Mouse (Mus musculus): ENCODE data around the gene F2. TPM values are rescaled to one million over a fixed set of nuclear protein-coding genes. Genes with fewer than 3 reads are reported as not detected.

Gene F2
- polyA plus RNA-seq, 1 experiment from 2014 or later = 0.18 TPM

DNA sequence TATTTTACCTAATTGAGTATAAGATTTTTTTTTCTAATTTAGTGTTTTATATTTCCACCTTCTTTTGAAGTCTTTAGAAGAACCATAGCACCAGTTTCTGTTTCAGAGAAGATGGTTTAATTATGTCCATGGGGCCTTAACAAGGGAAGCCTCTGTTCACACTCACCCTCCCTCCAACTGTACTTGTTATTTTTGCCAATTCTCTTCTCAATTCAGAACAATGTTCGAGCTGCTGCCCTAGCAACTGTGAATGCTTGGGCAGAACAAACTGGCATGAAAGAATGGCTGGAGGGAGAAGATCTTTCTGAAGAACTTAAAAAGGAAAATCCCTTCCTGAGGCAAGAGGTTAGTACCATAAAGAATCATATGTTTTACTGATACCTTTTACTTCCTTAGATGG lies 55.3 kb downstream of the F2 start:
- Histone ChIP-seq H3K9me3 (ENCODE audit: control insufficient read depth, low read length) (no peaks in the 10 kb centered on the region), H3K9ac (ENCODE audit: low read length) (no peak overlapping the region), H3K27ac (ENCODE audit: low read depth) (no peak overlapping the region), H3K36me3 (ENCODE audit: control insufficient read depth, insufficient read depth, low read length) (peaks cover 86% of the 10 kb centered on the region), H3K4me1 (replicated peaks; ENCODE audit: control insufficient read depth, insufficient read depth, low read length) (no peaks in the 10 kb centered on the region), H3K4me2 (ENCODE audit: low read length) (no peak overlapping the region), H3K4me3 (ENCODE audit: low read depth, low read length) (no peak overlapping the region), H3K27me3 (replicated peaks; ENCODE audit: control insufficient read depth, insufficient read depth, low read length) (no peaks in the 10 kb centered on the region)
- ATAC-seq (replicated peaks; ENCODE audit: low FRiP score, low TSS enrichment, low read depth) (no peak), DNase-seq (ENCODE audit: low spot score) (no peak)
- WGBS = 79% methylated on average over 1 of the region's 1 CpGs

Other genes starting within 250 kb of the F2 start
- gene 1110051M20Rik, start 191.7 kb downstream of the F2 start, polyA plus RNA-seq (2014; fragmentation: Nextera tagmentation; extraction: Ambion mirVana) = 53.1 and 64.5 TPM in 2 replicates
- 7.8 and 8.5 TPM in 2 replicates for gene Lrp4, start 178.9 kb downstream of the F2 start, polyA plus RNA-seq (2014; fragmentation: Nextera tagmentation; extraction: Ambion mirVana)
- 77.0 and 77.6 TPM in 2 replicates for gene Ckap5, start 109.7 kb downstream of the F2 start, polyA plus RNA-seq (2014; fragmentation: Nextera tagmentation; extraction: Ambion mirVana)
- gene Zfp408, start 13.4 kb upstream of the F2 start, polyA plus RNA-seq (2014; fragmentation: Nextera tagmentation; extraction: Ambion mirVana) = 5.5 and 6.6 TPM in 2 replicates
- 149 and 150 TPM in 2 replicates for gene Arhgap1, start 13.4 kb upstream of the F2 start, polyA plus RNA-seq (2014; fragmentation: Nextera tagmentation; extraction: Ambion mirVana)
- 24.9 and 29.7 TPM in 2 replicates for gene Atg13, start 74.2 kb upstream of the F2 start, polyA plus RNA-seq (2014; fragmentation: Nextera tagmentation; extraction: Ambion mirVana)
- 15.0 and 17.9 TPM in 2 replicates for gene Harbi1, start 74.4 kb upstream of the F2 start, polyA plus RNA-seq (2014; fragmentation: Nextera tagmentation; extraction: Ambion mirVana)
- 15.7 and 15.9 TPM in 2 replicates for gene Ambra1, start 93.7 kb upstream of the F2 start, polyA plus RNA-seq (2014; fragmentation: Nextera tagmentation; extraction: Ambion mirVana)

Data from intestine, embryonic 14.5 days (tissue).